Mouse (Mus musculus) erythroblast, embryonic 14.5 days (primary cell): Measurements from ENCODE around the gene Alas2.

Experiments
- GATA1 ChIP-seq: IDR thresholded peaks from 2 replicates; pipeline ENCODE4 v1.6.1; 2012; ENCODE audit warnings: low read length, inconsistent platforms, mixed read lengths
- TAL1 ChIP-seq: IDR thresholded peaks from 3 replicates; pipeline ENCODE4 v1.6.1; 2012; ENCODE audit warnings: low read length, inconsistent platforms, mixed read lengths

DNA sequence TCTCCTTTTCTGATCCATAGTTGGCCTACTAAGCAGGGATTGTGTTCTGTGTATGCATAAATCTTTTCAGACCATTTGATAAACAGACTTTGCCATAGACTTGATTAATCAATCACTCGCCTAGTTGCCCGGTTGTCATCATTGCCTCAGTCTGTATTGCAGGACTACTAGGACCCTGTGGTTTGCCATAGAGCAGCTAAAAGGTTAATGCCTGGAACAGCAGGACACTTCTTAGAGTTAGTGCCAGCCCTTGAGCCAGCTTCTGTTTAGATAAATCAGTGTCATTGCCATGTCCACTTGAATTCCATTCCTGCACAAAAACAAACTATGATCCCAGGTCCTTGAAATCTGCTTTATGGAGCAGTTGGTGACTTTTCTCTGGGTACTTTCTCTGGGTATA lies 51.7 kb downstream of the Alas2 start:
- TF ChIP-seq GATA1 (no peak), TAL1 (no peak)
